Mouse (Mus musculus) myocyte (in vitro differentiated cells): ENCODE measurements around the gene Micall1. TPM values are rescaled to one million over a fixed set of nuclear protein-coding genes. Genes with fewer than 3 reads are reported as not detected.

Source experiments
- H3K27me3 ChIP-seq: one replicate; pipeline ENCODE4 v1.6.1; 2011; ENCODE audit not compliant: control insufficient read depth, insufficient read depth, insufficient read length
- H3K36me3 ChIP-seq: one replicate; pipeline ENCODE4 v1.6.1; 2011; ENCODE audit not compliant: control insufficient read depth, insufficient read depth
- H3K4me2 ChIP-seq: one replicate; pipeline ENCODE4 v1.6.1; 2011; ENCODE audit warnings: low read depth, control low read depth
- H3K4me3 ChIP-seq: one replicate; pipeline ENCODE4 v1.5.1; 2011; ENCODE audit warnings: mild to moderate bottlenecking, control low read depth, moderate library complexity
- H3K79me2 ChIP-seq: one replicate; pipeline ENCODE4 v1.6.1; 2011; ENCODE audit not compliant: control insufficient read depth, insufficient read depth
- H3ac ChIP-seq: one replicate; pipeline ENCODE4 v1.6.1; 2011; ENCODE audit not compliant: control insufficient read depth, insufficient read length
- CEBPB ChIP-seq: IDR thresholded peaks from 2 replicates; pipeline ENCODE4 v1.6.1; 2011; ENCODE audit warnings: mild to moderate bottlenecking, moderate library complexity; ENCODE audit not compliant: poor library complexity, insufficient read depth, severe bottlenecking
- E2F4 ChIP-seq: IDR thresholded peaks from one replicate; pipeline ENCODE4 v1.6.1; 2011; ENCODE audit warnings: mild to moderate bottlenecking, control low read depth, moderate library complexity; ENCODE audit not compliant: insufficient read depth
- MAX ChIP-seq: IDR thresholded peaks from one replicate; pipeline ENCODE4 v1.6.1; 2011; ENCODE audit warnings: low read depth, mild to moderate bottlenecking, control low read depth
- MYOD1 ChIP-seq, 3 experiments: IDR thresholded peaks; one replicate each; pipeline ENCODE4 v1.6.1; 2011; ENCODE audit warnings: control low read depth in 2 of 3, low read depth in 2 of 3, mild to moderate bottlenecking in 2 of 3, moderate library complexity in 1 of 3; ENCODE audit not compliant: insufficient read length in 2 of 3, control insufficient read depth in 1 of 3
- MYOG ChIP-seq, 3 experiments: IDR thresholded peaks; one replicate each; pipeline ENCODE4 v1.6.1; 2011; ENCODE audit warnings: control low read depth in 2 of 3, low read depth in 2 of 3, mild to moderate bottlenecking in 2 of 3; ENCODE audit not compliant: insufficient read length in 2 of 3, control insufficient read depth in 1 of 3, insufficient read depth in 1 of 3
- POLR2A ChIP-seq: IDR thresholded peaks from one replicate; pipeline ENCODE4 v1.6.1; 2011; ENCODE audit warnings: low read depth, mild to moderate bottlenecking, control low read depth, moderate library complexity; ENCODE audit not compliant: insufficient read length
- POLR2AphosphoS2 ChIP-seq: IDR thresholded peaks from one replicate; pipeline ENCODE4 v1.6.1; 2011; ENCODE audit warnings: low read depth, control low read depth; ENCODE audit not compliant: insufficient read length
- REST ChIP-seq: IDR thresholded peaks from one replicate; pipeline ENCODE4 v1.6.1; 2011; ENCODE audit warnings: mild to moderate bottlenecking, control low read depth, moderate library complexity; ENCODE audit not compliant: insufficient read depth, insufficient read length
- SRF ChIP-seq: IDR thresholded peaks from one replicate; pipeline ENCODE4 v1.6.1; 2011; ENCODE audit warnings: low read depth; ENCODE audit not compliant: control insufficient read depth, insufficient read length
- TCF12 ChIP-seq: IDR thresholded peaks from one replicate; pipeline ENCODE4 v1.6.1; 2011; ENCODE audit warnings: mild to moderate bottlenecking, control low read depth; ENCODE audit not compliant: poor library complexity, insufficient read depth, severe bottlenecking
- TCF3 ChIP-seq: IDR thresholded peaks from one replicate; pipeline ENCODE4 v1.6.1; 2011; ENCODE audit warnings: low read depth, control low read depth; ENCODE audit not compliant: insufficient read length
- USF1 ChIP-seq: IDR thresholded peaks from one replicate; pipeline ENCODE4 v1.6.1; 2011; ENCODE audit warnings: low read depth, mild to moderate bottlenecking, control low read depth, moderate library complexity
- polyA plus RNA-seq: library from polyadenylated mRNA; unstranded; fragments of >200 nt; fragmentation: generic; extraction: Trizol; gene quantifications from one replicate; pipeline ENCODE4 v1.2.1, GENCODE M21; 2012; ENCODE audit warnings: missing spikeins

Gene Micall1
- polyA plus RNA-seq, 1 experiment, result 18.0 TPM

GRCm38 (mm10) chr15:79133191-79133661, 24.5 kb downstream of the Micall1 start:
- TF ChIP-seq CEBPB, result no peak
- TF ChIP-seq POLR2AphosphoS2, result peak; percentile 64
- Histone ChIP-seq H3K4me2 (no peak overlapping the region), H3K36me3 (peaks cover 26% of the 10 kb centered on the region), H3ac (no peak overlapping the region), H3K4me3 (no peak overlapping the region), H3K79me2 (no peaks in the 10 kb centered on the region), H3K27me3 (no peaks in the 10 kb centered on the region)

- Histone ChIP-seq H3K27me3 (no peaks in the 10 kb centered on the region), H3K36me3 (peaks cover 21% of the 10 kb centered on the region), H3ac (no peak overlapping the region), H3K4me2 (no peak overlapping the region), H3K4me3 (no peak overlapping the region), H3K79me2 (no peaks in the 10 kb centered on the region)
- TF ChIP-seq POLR2AphosphoS2 (peak; percentile 77), SRF (no peak)
Measured at GRCm38 (mm10) chr15:79134496-79135270, 26.0 kb downstream of the Micall1 start.

GRCm38 (mm10) chr15:79135332-79135731, 26.6 kb downstream of the Micall1 start:
- H3K4me3 ChIP-seq, result no peak overlapping the region
- peak; percentile 76 for TF ChIP-seq POLR2AphosphoS2
- peak; percentile 31 for TF ChIP-seq POLR2A
- no peak for TF ChIP-seq REST
- H3K27me3 ChIP-seq, result no peaks in the 10 kb centered on the region
- peaks cover 16% of the 10 kb centered on the region for H3K36me3 ChIP-seq
- H3ac ChIP-seq, result no peak overlapping the region
- no peaks in the 10 kb centered on the region for H3K79me2 ChIP-seq
- H3K4me2 ChIP-seq, result no peak overlapping the region

GRCm38 (mm10) chr15:79135783-79136575, 27.3 kb downstream of the Micall1 start:
- Histone ChIP-seq H3K4me2 (no peak overlapping the region), H3K4me3 (no peak overlapping the region), H3K27me3 (no peaks in the 10 kb centered on the region), H3ac (no peak overlapping the region), H3K36me3 (peaks cover 11% of the 10 kb centered on the region), H3K79me2 (no peaks in the 10 kb centered on the region)
- TF ChIP-seq TCF3, result no peak
- TF ChIP-seq POLR2AphosphoS2, result peak; percentile 89

- no peak overlapping the region for H3ac ChIP-seq
- no peaks in the 10 kb centered on the region for H3K36me3 ChIP-seq
- no peak for TF ChIP-seq POLR2AphosphoS2
- no peak for TF ChIP-seq CEBPB
- TF ChIP-seq MYOD1 (IDR thresholded peaks at IDR 0.05; ENCODE audit: control insufficient read depth in 1 of 3, insufficient read length in 2 of 3, low read depth in 2 of 3), result no peak
- H3K4me2 ChIP-seq, result no peak overlapping the region
- H3K27me3 ChIP-seq, result no peaks in the 10 kb centered on the region
- peaks cover 21% of the 10 kb centered on the region for H3K79me2 ChIP-seq
- no peak overlapping the region for H3K4me3 ChIP-seq
Measured at GRCm38 (mm10) chr15:79139640-79140039, 30.9 kb downstream of the Micall1 start.

- Histone ChIP-seq H3K79me2 (peaks cover 21% of the 10 kb centered on the region), H3K4me3 (peak within 1 kb of the TSS; percentile 85), H3ac (peak within 1 kb of the TSS; percentile 38), H3K36me3 (no peaks in the 10 kb centered on the region), H3K27me3 (no peaks in the 10 kb centered on the region), H3K4me2 (peak within 1 kb of the TSS; percentile 91)
- peak; percentile 100 for TF ChIP-seq POLR2A
- no peak for TF ChIP-seq TCF12
- no peak for TF ChIP-seq MYOG (IDR thresholded peaks at IDR 0.05; ENCODE audit: control insufficient read depth in 1 of 3, insufficient read depth in 1 of 3, insufficient read length in 2 of 3, low read depth in 2 of 3)
- TF ChIP-seq REST, result no peak
- no peak for TF ChIP-seq SRF
- no peak for TF ChIP-seq USF1
- TF ChIP-seq CEBPB, result no peak
- no peak for TF ChIP-seq TCF3
- no peak for TF ChIP-seq MYOD1 (IDR thresholded peaks at IDR 0.05; ENCODE audit: control insufficient read depth in 1 of 3, insufficient read length in 2 of 3, low read depth in 2 of 3)
- TF ChIP-seq E2F4, result peak; percentile 34
- no peak for TF ChIP-seq MAX
- peak; percentile 100 for TF ChIP-seq POLR2AphosphoS2
Measured at GRCm38 (mm10) chr15:79140866-79141565, 32.3 kb downstream of the Micall1 start, which contains the start of the genes Polr2f and 1700088E04Rik. Polr2f (plus strand) TSS chr15:79141009. 1700088E04Rik (minus strand) TSS chr15:79141253.
